Mouse (Mus musculus): ENCODE measurements around the gene Osbp2. TPM values are rescaled to one million over a fixed set of nuclear protein-coding genes. Genes with fewer than 3 reads are reported as not detected.
A peak's percentile ranks its signal among the peaks of the same experiment; 100 is the strongest.
"Not testable (repeated sequence)": the region's sequence is repeated elsewhere in the genome, so short reads cannot be mapped to it uniquely, and the experiment has no call there.

Osbp2 gene
- polyA plus RNA-seq (2016; fragmentation: Nextera tagmentation; extraction: Ambion mirVana), result 7.0 and 8.8 TPM in 2 replicates

DNA sequence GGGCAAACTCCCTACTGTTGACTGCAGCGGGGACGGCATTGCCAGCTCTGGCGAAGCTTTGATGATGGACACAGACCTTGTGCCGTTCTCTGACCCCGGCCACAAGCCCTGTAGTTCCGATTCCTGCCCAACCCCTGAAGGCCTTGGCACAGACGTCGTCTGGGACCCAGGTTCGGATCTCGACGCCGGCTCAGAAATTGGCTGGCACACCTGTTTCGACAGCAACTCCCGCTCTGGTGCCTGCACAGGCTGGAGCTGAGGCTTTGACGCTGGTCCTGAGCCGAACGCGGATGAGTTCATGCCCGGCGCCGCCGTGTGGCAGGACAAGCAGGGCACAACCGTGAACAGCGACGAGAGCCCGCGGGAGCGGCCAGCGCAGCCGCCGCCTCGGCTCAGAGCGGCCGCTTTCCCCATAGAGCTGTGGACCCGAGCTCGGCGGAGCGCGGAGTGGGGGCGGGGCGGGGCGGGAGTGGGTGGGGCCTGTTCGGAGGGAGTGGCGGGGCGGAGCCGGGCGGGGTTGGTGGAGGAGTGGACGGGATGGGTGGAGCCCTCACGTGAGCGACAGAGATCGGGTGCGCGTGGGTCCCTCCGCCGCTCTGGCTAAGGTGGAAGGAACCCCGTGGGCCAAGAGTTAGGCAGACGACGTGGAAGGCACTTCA lies at the start of gene Osbp2:
TSS of gene Osbp2 (minus strand) at position 450 of the 659 bp plus-strand sequence.
- peaks cover 20% of the 10 kb centered on the region for H3K27me3 ChIP-seq
- peak within 1 kb of the TSS; percentile 57 for H3K9ac ChIP-seq
- ATAC-seq (ENCODE audit: low FRiP score), result peak; percentile 92
- H3K4me3 ChIP-seq, result peak within 1 kb of the TSS; percentile 44
- no peaks in the 10 kb centered on the region for H3K9me3 ChIP-seq (replicated peaks)
- H3K27ac ChIP-seq, result no peak within 1 kb of the TSS
- 6% methylated on average over 51 of the region's 58 CpGs for whole genome bisulfite sequencing
- no peaks in the 10 kb centered on the region for H3K36me3 ChIP-seq
- H3K4me1 ChIP-seq, result peaks cover 6% of the 10 kb centered on the region
- peak within 1 kb of the TSS; percentile 73 for H3K4me2 ChIP-seq (replicated peaks)

- ATAC-seq (ENCODE audit: low FRiP score), result peak; percentile 9; the same call in 1 of the 2 replicates
- WGBS, result 1% methylated on average over 16 of the region's 16 CpGs
Measured at GRCm38 (mm10) chr11:3912875-3913271, 49.2 kb upstream of the Osbp2 start.

DNA sequence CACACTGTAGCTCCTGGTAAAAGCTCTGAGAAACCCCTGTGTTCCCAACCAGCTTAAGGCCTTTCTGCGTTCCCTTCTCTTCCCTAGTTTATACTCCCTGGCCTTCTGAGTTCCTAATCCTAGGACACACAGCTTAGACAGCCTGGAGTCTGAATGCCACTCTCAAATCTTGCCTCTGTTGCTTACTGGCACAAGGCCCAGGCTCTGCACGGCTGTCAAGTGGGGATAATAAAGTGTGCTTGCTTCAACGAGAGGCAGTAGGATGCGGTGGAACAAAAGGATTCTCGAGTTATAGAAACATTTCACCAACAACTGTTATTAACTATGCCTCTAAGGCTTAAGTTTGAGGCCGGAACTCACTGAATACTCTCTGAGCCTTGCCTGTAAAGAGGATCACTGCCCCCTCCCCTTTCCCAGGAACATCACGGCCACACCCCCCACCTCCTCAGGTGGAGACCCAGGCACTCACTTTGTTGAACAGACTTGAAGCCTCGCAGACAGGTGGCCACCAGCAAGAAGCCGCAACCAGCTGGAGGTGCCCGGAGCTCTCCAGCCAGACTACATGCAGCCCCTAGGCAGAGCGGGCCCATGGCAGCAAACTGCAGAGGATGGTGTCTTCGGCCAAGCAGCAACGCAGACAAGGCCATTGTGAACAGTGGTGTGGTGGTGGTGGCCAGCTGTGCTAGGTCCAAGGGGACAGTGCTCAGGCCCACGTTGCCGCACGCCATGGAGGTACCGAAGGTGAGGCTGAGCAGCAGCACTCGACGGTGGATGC lies 48.6 kb upstream of the Osbp2 start:
- whole genome bisulfite sequencing, result 16% methylated on average over 19 of the region's 19 CpGs
- H3K27ac ChIP-seq, result peak overlapping the region; percentile 18; the same call in 1 of the 2 replicates
- H3K36me3 ChIP-seq, result no peaks in the 10 kb centered on the region
- H3K9ac ChIP-seq, result peak overlapping the region; percentile 75
- H3K4me2 ChIP-seq (replicated peaks), result peak overlapping the region; percentile 71
- H3K27me3 ChIP-seq, result peaks cover 11% of the 10 kb centered on the region
- peak overlapping the region; percentile 63 for H3K4me3 ChIP-seq
- H3K9me3 ChIP-seq (replicated peaks), result no peaks in the 10 kb centered on the region
- peak; percentile 30 for ATAC-seq (ENCODE audit: low FRiP score)
- peaks cover 38% of the 10 kb centered on the region for H3K4me1 ChIP-seq

More at GRCm38 (mm10) chr11:3912875-3913271, 49.2 kb upstream of the Osbp2 start:
- no peaks in the 10 kb centered on the region for H3K36me3 ChIP-seq
- peak overlapping the region; percentile 71 for H3K4me2 ChIP-seq (replicated peaks)
- peaks cover 38% of the 10 kb centered on the region for H3K4me1 ChIP-seq
- H3K9me3 ChIP-seq (replicated peaks), result no peaks in the 10 kb centered on the region
- peaks cover 11% of the 10 kb centered on the region for H3K27me3 ChIP-seq
- H3K9ac ChIP-seq, result peak overlapping the region; percentile 75
- H3K4me3 ChIP-seq, result peak overlapping the region; percentile 63
- no peak overlapping the region for H3K27ac ChIP-seq

DNA sequence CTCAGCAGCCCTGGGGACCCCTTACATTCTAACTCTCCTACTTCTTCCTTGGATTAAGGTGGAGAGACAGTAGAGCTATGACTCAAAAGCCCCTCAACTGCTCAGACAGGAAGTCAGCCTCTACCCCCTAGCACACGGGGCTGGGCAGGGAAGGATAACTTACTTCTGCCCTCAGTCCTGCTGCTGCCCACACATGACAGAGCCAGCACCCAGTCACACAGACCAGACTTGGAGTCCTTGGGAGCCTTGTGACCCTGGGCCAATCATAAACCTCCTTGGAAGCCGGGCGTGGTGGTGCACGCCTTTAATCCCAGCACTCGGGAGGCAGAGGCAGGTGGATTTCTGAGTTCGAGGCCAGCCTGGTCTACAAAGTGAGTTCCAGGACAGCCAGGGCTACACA lies 47.7 kb upstream of the Osbp2 start:
- not testable (repeated sequence) for H3K9me3 ChIP-seq (replicated peaks); H3K36me3 ChIP-seq; ATAC-seq (ENCODE audit: low FRiP score); H3K27ac ChIP-seq; H3K9ac ChIP-seq; H3K4me3 ChIP-seq
- peaks cover 11% of the 10 kb centered on the region for H3K27me3 ChIP-seq
- H3K4me1 ChIP-seq, result peaks cover 38% of the 10 kb centered on the region
- WGBS, result 80% methylated on average over 6 of the region's 6 CpGs
- H3K4me2 ChIP-seq (replicated peaks), result peak overlapping the region; percentile 28

GRCm38 (mm10) chr11:3910513-3911310 lies 47.0 kb upstream of the Osbp2 start:
- no peaks in the 10 kb centered on the region for H3K9me3 ChIP-seq (replicated peaks)
- ATAC-seq (ENCODE audit: low FRiP score), result no peak
- peaks cover 38% of the 10 kb centered on the region for H3K4me1 ChIP-seq
- WGBS, result 49% methylated on average over 5 of the region's 5 CpGs
- peak overlapping the region; percentile 28 for H3K4me2 ChIP-seq (replicated peaks)
- H3K27ac ChIP-seq, result no peak overlapping the region
- H3K9ac ChIP-seq, result peak overlapping the region; percentile 38
- peaks cover 11% of the 10 kb centered on the region for H3K27me3 ChIP-seq
- peaks cover 2% of the 10 kb centered on the region; the same call in 1 of the 2 replicates for H3K36me3 ChIP-seq
- no peak overlapping the region for H3K4me3 ChIP-seq

- no peak overlapping the region for H3K27ac ChIP-seq
- H3K27me3 ChIP-seq, result peaks cover 11% of the 10 kb centered on the region
- peaks cover 2% of the 10 kb centered on the region; the same call in 1 of the 2 replicates for H3K36me3 ChIP-seq
- H3K4me2 ChIP-seq (replicated peaks), result no peak overlapping the region
- H3K4me3 ChIP-seq, result no peak overlapping the region
- H3K9ac ChIP-seq, result no peak overlapping the region
- no peaks in the 10 kb centered on the region for H3K9me3 ChIP-seq (replicated peaks)
- ATAC-seq (ENCODE audit: low FRiP score), result no peak
- peaks cover 37% of the 10 kb centered on the region for H3K4me1 ChIP-seq
- 86% methylated on average over 4 of the region's 4 CpGs for whole genome bisulfite sequencing
Measured at GRCm38 (mm10) chr11:3909236-3909635, 45.5 kb upstream of the Osbp2 start.

DNA sequence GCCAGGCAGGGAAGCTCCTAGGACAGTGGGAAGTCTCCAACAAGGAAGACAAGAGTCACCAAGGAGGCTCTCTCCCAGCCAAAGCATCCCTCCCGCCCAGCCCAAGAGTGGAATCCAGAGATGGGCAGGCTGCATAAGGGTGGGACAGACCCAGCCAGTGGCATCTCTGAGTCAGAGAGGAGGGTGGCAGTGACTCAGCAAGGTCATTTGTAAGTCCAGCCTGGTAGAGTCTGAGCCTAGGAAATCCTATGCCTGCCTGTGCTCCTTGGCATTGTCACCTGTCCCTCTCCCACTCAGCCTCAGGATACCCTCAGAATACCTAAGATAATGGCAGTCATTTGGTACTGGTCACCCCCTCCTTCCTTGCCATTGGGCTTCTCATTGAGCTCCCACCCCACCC lies 41.7 kb upstream of the Osbp2 start:
- no peak overlapping the region for H3K4me2 ChIP-seq (replicated peaks)
- H3K4me3 ChIP-seq, result no peak overlapping the region
- peaks cover 3% of the 10 kb centered on the region; the same call in 1 of the 2 replicates for H3K27me3 ChIP-seq
- ATAC-seq (ENCODE audit: low FRiP score), result no peak
- no peak overlapping the region for H3K27ac ChIP-seq
- no peaks in the 10 kb centered on the region for H3K9me3 ChIP-seq (replicated peaks)
- peaks cover 7% of the 10 kb centered on the region for H3K4me1 ChIP-seq
- WGBS, result 79% methylated on average over 1 of the region's 1 CpGs
- no peak overlapping the region for H3K9ac ChIP-seq
- peaks cover 5% of the 10 kb centered on the region; the same call in 1 of the 2 replicates for H3K36me3 ChIP-seq

- 0 out of 2 replicates have a peak, but pooled peaks cover 4% of the 10 kb centered on the region for H3K4me1 ChIP-seq
- no peak for ATAC-seq (ENCODE audit: low FRiP score)
- 79% methylated on average over 6 of the region's 6 CpGs for WGBS
- no peak overlapping the region for H3K27ac ChIP-seq
- H3K27me3 ChIP-seq, result no peaks in the 10 kb centered on the region
- H3K4me3 ChIP-seq, result no peak overlapping the region
- H3K9ac ChIP-seq, result no peak overlapping the region
- H3K36me3 ChIP-seq, result peaks cover 5% of the 10 kb centered on the region; the same call in 1 of the 2 replicates
- H3K4me2 ChIP-seq (replicated peaks), result no peak overlapping the region
- H3K9me3 ChIP-seq (replicated peaks), result no peaks in the 10 kb centered on the region
Measured at GRCm38 (mm10) chr11:3904673-3905072, 41.0 kb upstream of the Osbp2 start.

DNA sequence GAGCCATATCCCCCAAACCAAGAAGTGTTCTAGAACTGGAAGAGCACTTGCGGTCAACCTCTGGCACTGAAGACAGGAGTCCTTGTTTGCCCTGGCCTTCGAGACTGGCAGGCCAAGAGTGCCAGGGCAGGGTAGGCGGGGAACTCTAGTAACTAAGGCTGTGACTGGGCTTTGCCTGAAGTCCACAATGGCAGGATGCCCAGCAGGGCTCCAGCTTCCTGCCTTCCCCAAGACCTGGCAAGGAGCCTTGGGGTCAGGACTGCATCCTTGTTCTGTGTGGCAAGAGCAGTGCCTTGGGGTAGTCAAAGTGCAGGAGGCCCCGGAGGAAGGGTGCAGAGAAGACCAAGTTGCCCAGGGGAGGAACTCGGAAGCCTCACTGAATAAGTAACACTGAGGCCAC lies 39.3 kb upstream of the Osbp2 start:
- no peak for ATAC-seq (ENCODE audit: low FRiP score)

DNA sequence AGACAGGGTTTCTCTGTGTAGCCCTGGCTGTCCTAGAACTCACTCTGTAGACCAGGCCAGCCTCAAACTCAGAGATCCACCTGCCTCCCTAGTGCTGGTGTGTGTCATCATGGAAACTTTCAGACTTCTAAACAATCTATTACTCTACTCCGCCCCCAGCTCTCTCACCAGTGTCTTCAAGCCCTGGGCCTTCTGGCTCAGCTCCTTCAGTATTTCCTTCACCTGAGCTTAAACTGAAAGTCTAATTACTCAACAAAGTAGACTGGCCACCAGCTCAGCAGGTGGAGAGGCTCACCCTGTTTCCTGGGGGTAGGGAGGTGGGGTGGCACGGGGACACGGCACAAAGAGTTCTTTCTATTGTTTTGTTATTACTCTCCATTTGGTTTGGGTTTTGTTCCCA lies 38.8 kb upstream of the Osbp2 start:
- 92% methylated on average over 3 of the region's 3 CpGs for WGBS
- no peak overlapping the region for H3K4me3 ChIP-seq
- peaks cover 26% of the 10 kb centered on the region for H3K36me3 ChIP-seq
- H3K27me3 ChIP-seq, result no peaks in the 10 kb centered on the region
- H3K4me1 ChIP-seq, result no peaks in the 10 kb centered on the region
- no peak for ATAC-seq (ENCODE audit: low FRiP score)
- no peaks in the 10 kb centered on the region for H3K9me3 ChIP-seq (replicated peaks)
- no peak overlapping the region for H3K4me2 ChIP-seq (replicated peaks)
- H3K9ac ChIP-seq, result no peak overlapping the region
- H3K27ac ChIP-seq, result no peak overlapping the region

More for the DNA sequence above, 39.3 kb upstream of the Osbp2 start:
- H3K27ac ChIP-seq, result no peak overlapping the region
- 81% methylated on average over 5 of the region's 5 CpGs for WGBS
- H3K4me2 ChIP-seq (replicated peaks), result no peak overlapping the region
- no peaks in the 10 kb centered on the region for H3K9me3 ChIP-seq (replicated peaks)
- H3K27me3 ChIP-seq, result no peaks in the 10 kb centered on the region
- peaks cover 20% of the 10 kb centered on the region for H3K36me3 ChIP-seq
- no peak overlapping the region for H3K4me3 ChIP-seq
- H3K4me1 ChIP-seq, result no peaks in the 10 kb centered on the region
- no peak overlapping the region for H3K9ac ChIP-seq

DNA sequence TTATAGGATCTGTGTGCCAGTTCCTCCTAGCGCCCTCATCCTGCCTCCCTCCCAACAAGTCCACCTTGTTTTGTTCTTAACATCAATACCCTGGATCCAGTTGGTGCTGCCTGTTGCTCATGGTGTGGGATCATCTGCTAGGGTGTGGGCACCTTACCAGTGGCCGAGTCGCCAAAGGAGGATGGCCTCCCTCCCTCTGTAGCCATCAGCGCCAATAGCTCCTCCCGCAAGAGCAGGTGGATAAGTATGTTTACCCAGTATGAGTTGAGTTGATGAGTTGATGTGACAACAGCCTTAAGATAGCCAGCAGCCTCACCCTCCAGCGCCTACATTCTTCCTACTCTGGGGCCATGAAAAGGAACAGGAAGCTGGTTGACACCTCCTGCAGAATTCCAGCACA lies 36.6 kb upstream of the Osbp2 start:
- 0 out of 2 replicates have a peak, but pooled peaks cover 6% of the 10 kb centered on the region for H3K4me1 ChIP-seq
- WGBS, result 86% methylated on average over 6 of the region's 6 CpGs
- no peak overlapping the region for H3K27ac ChIP-seq
- H3K27me3 ChIP-seq, result no peaks in the 10 kb centered on the region
- no peak for ATAC-seq (ENCODE audit: low FRiP score)
- H3K9ac ChIP-seq, result no peak overlapping the region
- H3K36me3 ChIP-seq, result peaks cover 32% of the 10 kb centered on the region
- H3K4me2 ChIP-seq (replicated peaks), result no peak overlapping the region
- H3K4me3 ChIP-seq, result no peak overlapping the region
- H3K9me3 ChIP-seq (replicated peaks), result no peaks in the 10 kb centered on the region

DNA sequence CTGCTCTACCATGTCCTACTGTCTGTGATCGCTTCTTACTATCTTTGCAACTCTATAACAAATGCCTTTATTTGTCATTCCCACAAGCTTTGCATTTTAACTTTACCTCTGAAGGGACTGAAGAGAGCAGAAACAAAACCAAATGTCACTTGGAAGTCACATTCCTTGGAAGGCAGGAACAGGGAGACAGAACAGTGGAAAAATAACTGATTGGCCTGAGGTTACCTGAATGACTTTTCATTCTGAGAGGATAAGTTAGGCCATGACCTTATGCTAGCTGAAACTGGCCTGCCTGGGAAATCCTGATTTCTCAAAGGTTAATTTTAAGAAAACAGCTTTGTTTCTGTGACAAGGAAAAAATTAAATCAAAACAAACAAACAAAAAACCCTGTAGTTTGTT lies 32.2 kb upstream of the Osbp2 start:
- 88% methylated on average over 1 of the region's 1 CpGs for WGBS
- Histone ChIP-seq H3K4me2 (replicated peaks) (peak overlapping the region; percentile 60), H3K27me3 (no peaks in the 10 kb centered on the region), H3K4me1 (peaks cover 9% of the 10 kb centered on the region; the same call in 1 of the 2 replicates), H3K9ac (no peak overlapping the region), H3K36me3 (peaks cover 28% of the 10 kb centered on the region), H3K9me3 (replicated peaks) (no peaks in the 10 kb centered on the region), H3K27ac (no peak overlapping the region), H3K4me3 (no peak overlapping the region)
- ATAC-seq (ENCODE audit: low FRiP score), result no peak
